Mouse (Mus musculus): ENCODE data around the gene Pcp4.

DNA sequence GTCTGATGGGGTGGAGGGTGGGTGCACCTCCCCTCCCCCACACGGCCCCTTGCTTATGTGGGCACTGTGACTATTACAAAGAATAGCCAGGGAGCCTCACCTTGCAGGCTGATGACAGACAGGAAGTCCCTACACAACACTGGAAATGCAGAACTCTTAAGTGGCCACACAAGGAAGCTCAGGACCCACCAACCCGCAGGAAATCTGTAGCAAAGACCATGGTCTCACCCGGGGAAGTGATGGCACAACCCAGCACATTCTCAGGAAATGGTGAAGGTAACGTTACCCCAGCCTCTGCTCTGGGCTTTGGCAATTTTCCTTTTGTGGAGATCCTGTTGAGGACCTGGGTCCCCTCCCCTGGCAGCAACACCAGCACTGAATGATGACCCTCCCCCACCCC, 27.7 kb upstream of the Pcp4 start:
- TF ChIP-seq POLR2A (IDR thresholded peaks at IDR 0.05; ENCODE audit: borderline replicate concordance, insufficient read depth, low read length) (no peak), CTCF (IDR thresholded peaks at IDR 0.05; ENCODE audit: borderline replicate concordance, insufficient read depth, low read depth, low read length) (no peak)

Data from cerebellum, adult 2 months (tissue).